Mouse (Mus musculus) heart, adult 2 months (tissue): ENCODE data around the gene Chsy1. TPM values are rescaled to one million over a fixed set of nuclear protein-coding genes. Genes with fewer than 3 reads are reported as not detected.

Source experiments
- DNase-seq, 2 experiments: peaks; one replicate each; pipeline ENCODE4 v3.0.0; 2021
- H3K27ac ChIP-seq: fragments of 200-600 bp; 2 replicates; pipeline ENCODE4 v1.8.1; 2022
- H3K27me3 ChIP-seq: fragments of 200-500 bp; 2 replicates; pipeline ENCODE4 v1.6.1; 2012; ENCODE audit warnings: mild to moderate bottlenecking, low read length, inconsistent platforms, mixed read lengths; ENCODE audit not compliant: control insufficient read depth, insufficient read depth
- H3K36me3 ChIP-seq: fragments of 200-500 bp; 2 replicates; pipeline ENCODE4 v1.6.1; 2012; ENCODE audit warnings: low read length, inconsistent platforms; ENCODE audit not compliant: control insufficient read depth, insufficient read depth
- H3K4me1 ChIP-seq: fragments of 200-500 bp; 2 replicates; pipeline ENCODE4 v1.6.1; 2011; ENCODE audit warnings: low read length; ENCODE audit not compliant: control insufficient read depth, insufficient read depth
- H3K4me3 ChIP-seq: fragments of 200-600 bp; 2 replicates; pipeline ENCODE4 v1.8.1; 2022
- H3K79me2 ChIP-seq: fragments of 200-500 bp; replicated peaks from 2 replicates; pipeline ENCODE4 v1.6.1; 2012; ENCODE audit warnings: mild to moderate bottlenecking, inconsistent platforms, low read length, moderate library complexity, mixed read lengths; ENCODE audit not compliant: control insufficient read depth, insufficient read depth
- H3K9ac ChIP-seq: fragments of 200-500 bp; 2 replicates; pipeline ENCODE4 v1.6.1; 2012; ENCODE audit warnings: low read depth, mild to moderate bottlenecking, control low read depth, inconsistent platforms, low read length, mixed read lengths
- CTCF ChIP-seq: fragments of 200-600 bp; IDR thresholded peaks from 2 replicates; pipeline ENCODE4 v1.8.1; 2022; ENCODE audit warnings: antibody characterized with exemption, mild to moderate bottlenecking, moderate library complexity
- EP300 ChIP-seq: fragments of 200-500 bp; IDR thresholded peaks from 2 replicates; pipeline ENCODE4 v1.6.1; 2011; ENCODE audit warnings: low read depth, low read length, control low read depth; ENCODE audit not compliant: insufficient read depth
- POLR2A ChIP-seq: fragments of 200-500 bp; IDR thresholded peaks from 2 replicates; pipeline ENCODE4 v1.6.1; 2011; ENCODE audit warnings: mild to moderate bottlenecking, low read depth, low read length, control low read depth; ENCODE audit not compliant: insufficient read depth
- WGBS: fragments of 180-500 bp; shearing (Covaris S2); methylation state at CpG from one replicate; pipeline ENCODE4 v1.1.7; 2018; 5-methylcytosine and 5-hydroxymethylcytosine counted together
- intact Hi-C: fragments of 180-260 bp; cut with DNase I; formaldehyde crosslinking; loops from one replicate; pipeline ENCODE4 v1.15.1; 2025
- polyA plus RNA-seq: library from polyadenylated mRNA; depleted of rRNA; stranded (reverse); fragments of >200 nt; gene quantifications from 2 replicates; pipeline ENCODE4 v1.2.3, GENCODE M21; 2012
- total RNA-seq, 2 experiments: library from RNA; stranded (reverse); gene quantifications; 2 replicates each; pipeline ENCODE4 v1.2.3; 2021

The Chsy1 gene
- total and polyA plus RNA-seq, 3 experiments, result 4.8 to 13.4 (median 12.3) TPM

GRCm38 (mm10) chr7:66217011-66217410 is 107.7 kb downstream of the Chsy1 start:
- no peak overlapping the region for H3K27ac ChIP-seq

GRCm38 (mm10) chr7:66217531-66218094 is 108.3 kb downstream of the Chsy1 start:
- H3K36me3 ChIP-seq, result no peaks in the 10 kb centered on the region
- no peak for TF ChIP-seq CTCF
- TF ChIP-seq POLR2A, result no peak
- no peak for TF ChIP-seq EP300
- intact Hi-C loops, result no loop called here
- no peak for DNase-seq
- no peak overlapping the region for H3K9ac ChIP-seq
- no peak overlapping the region for H3K4me3 ChIP-seq
- H3K27me3 ChIP-seq, result no peaks in the 10 kb centered on the region
- no peaks in the 10 kb centered on the region for H3K79me2 ChIP-seq
- peaks cover 9% of the 10 kb centered on the region for H3K4me1 ChIP-seq
- WGBS, result 54% methylated on average over 7 of the region's 7 CpGs
- peak overlapping the region; percentile 43 for H3K27ac ChIP-seq

More at GRCm38 (mm10) chr7:66217011-66217410, 107.7 kb downstream of the Chsy1 start:
- no peaks in the 10 kb centered on the region for H3K36me3 ChIP-seq
- TF ChIP-seq CTCF (no peak), POLR2A (no peak), EP300 (no peak)
- no peaks in the 10 kb centered on the region for H3K79me2 ChIP-seq
- no peaks in the 10 kb centered on the region for H3K27me3 ChIP-seq
- H3K4me1 ChIP-seq, result peaks cover 9% of the 10 kb centered on the region
- DNase-seq, result no peak
- WGBS, result 86% methylated on average over 7 of the region's 7 CpGs
- no peak overlapping the region for H3K4me3 ChIP-seq
- intact Hi-C loops, result no loop called here
- no peak overlapping the region for H3K9ac ChIP-seq

GRCm38 (mm10) chr7:66218193-66219014 is 109.1 kb downstream of the Chsy1 start:
- peak; percentile 64 to 78 for DNase-seq
- H3K4me1 ChIP-seq, result peaks cover 9% of the 10 kb centered on the region
- H3K79me2 ChIP-seq, result no peaks in the 10 kb centered on the region
- 23% methylated on average over 9 of the region's 9 CpGs for WGBS
- H3K36me3 ChIP-seq, result no peaks in the 10 kb centered on the region
- peak overlapping the region; percentile 43 for H3K27ac ChIP-seq
- H3K9ac ChIP-seq, result no peak overlapping the region
- intact Hi-C loops, result no loop called here
- no peaks in the 10 kb centered on the region for H3K27me3 ChIP-seq
- no peak for TF ChIP-seq EP300
- TF ChIP-seq CTCF, result no peak
- TF ChIP-seq POLR2A, result no peak
- H3K4me3 ChIP-seq, result no peak overlapping the region

GRCm38 (mm10) chr7:66219028-66219793 is 109.9 kb downstream of the Chsy1 start:
- WGBS, result 69% methylated on average over 4 of the region's 4 CpGs
- no peak overlapping the region; the same call in 1 of the 2 replicates for H3K27ac ChIP-seq
- H3K9ac ChIP-seq, result no peak overlapping the region
- H3K4me1 ChIP-seq, result peaks cover 9% of the 10 kb centered on the region
- no peaks in the 10 kb centered on the region for H3K36me3 ChIP-seq
- intact Hi-C loops, result no loop called here
- TF ChIP-seq POLR2A (no peak), CTCF (no peak), EP300 (no peak)
- no peak overlapping the region for H3K4me3 ChIP-seq
- H3K79me2 ChIP-seq, result no peaks in the 10 kb centered on the region
- no peak for DNase-seq
- no peaks in the 10 kb centered on the region for H3K27me3 ChIP-seq

- no peaks in the 10 kb centered on the region for H3K79me2 ChIP-seq
- no peaks in the 10 kb centered on the region for H3K36me3 ChIP-seq
- no peak for DNase-seq
- H3K27me3 ChIP-seq, result no peaks in the 10 kb centered on the region
- no peak overlapping the region for H3K9ac ChIP-seq
- no peak overlapping the region for H3K27ac ChIP-seq
- 89% methylated on average over 4 of the region's 4 CpGs for WGBS
- peaks cover 9% of the 10 kb centered on the region for H3K4me1 ChIP-seq
- TF ChIP-seq EP300 (no peak), CTCF (no peak), POLR2A (no peak)
- no peak overlapping the region for H3K4me3 ChIP-seq
- intact Hi-C loops, result no loop called here
Observed at GRCm38 (mm10) chr7:66219794-66220227, 110.5 kb downstream of the Chsy1 start.
